Mouse (Mus musculus): ENCODE measurements at regions not wholly inside any gene's neighbourhood (a gene's known extent, or its start where the extent isn't known, plus 50 kb on each side); places are given as distances from the start of the nearest gene placed in this dataset.

GRCm38 (mm10) chr1:184629194-184629593, 103.2 kb downstream of the Hlx start:
- H3K27me3 ChIP-seq, result peaks cover 15% of the 10 kb centered on the region; the same call in 1 of the 2 replicates
- no peak overlapping the region for H3K4me3 ChIP-seq (replicated peaks)
- peak overlapping the region; percentile 74 for H3K27ac ChIP-seq (replicated peaks)
- no peaks in the 10 kb centered on the region for H3K36me3 ChIP-seq (replicated peaks)
- peak; percentile 80 for ATAC-seq (ENCODE audit: insufficient read depth)
- no peaks in the 10 kb centered on the region for H3K9me3 ChIP-seq (replicated peaks)
- no peak overlapping the region for H3K4me2 ChIP-seq
- WGBS (ENCODE audit: insufficient replicate concordance), result 55% methylated on average over 9 of the region's 9 CpGs
- no peak overlapping the region for H3K9ac ChIP-seq
- peaks cover 46% of the 10 kb centered on the region for H3K4me1 ChIP-seq (replicated peaks)

- Histone ChIP-seq H3K9me3 (replicated peaks) (no peaks in the 10 kb centered on the region), H3K9ac (no peak overlapping the region), H3K4me2 (no peak overlapping the region), H3K4me3 (replicated peaks) (no peak overlapping the region), H3K36me3 (replicated peaks) (no peaks in the 10 kb centered on the region), H3K27ac (replicated peaks) (peak overlapping the region; percentile 74), H3K27me3 (peaks cover 15% of the 10 kb centered on the region; the same call in 1 of the 2 replicates), H3K4me1 (replicated peaks) (peaks cover 46% of the 10 kb centered on the region)
- 68% methylated on average over 3 of the region's 3 CpGs for WGBS (ENCODE audit: insufficient replicate concordance)
- peak; percentile 27; the same call in 1 of the 2 replicates for ATAC-seq (ENCODE audit: insufficient read depth)
Observed at GRCm38 (mm10) chr1:184628566-184629168, 103.8 kb downstream of the Hlx start.

- no peaks in the 10 kb centered on the region for H3K9me3 ChIP-seq (replicated peaks)
- H3K27me3 ChIP-seq, result peaks cover 32% of the 10 kb centered on the region
- WGBS (ENCODE audit: insufficient replicate concordance), result 75% methylated on average over 3 of the region's 3 CpGs
- H3K27ac ChIP-seq (replicated peaks), result no peak overlapping the region
- no peaks in the 10 kb centered on the region for H3K36me3 ChIP-seq (replicated peaks)
- no peak for ATAC-seq (ENCODE audit: insufficient read depth)
- no peak overlapping the region for H3K4me3 ChIP-seq (replicated peaks)
- H3K4me2 ChIP-seq, result no peak overlapping the region
- peaks cover 7% of the 10 kb centered on the region for H3K4me1 ChIP-seq (replicated peaks)
- H3K9ac ChIP-seq, result no peak overlapping the region
Observed at GRCm38 (mm10) chr1:184622462-184622861, 110.0 kb downstream of the Hlx start.

- 62% methylated on average over 15 of the region's 15 CpGs for WGBS (ENCODE audit: insufficient replicate concordance)
- Histone ChIP-seq H3K4me2 (peak overlapping the region; percentile 5; the same call in 1 of the 2 replicates), H3K27ac (replicated peaks) (no peak overlapping the region), H3K4me3 (replicated peaks) (no peak overlapping the region), H3K9me3 (replicated peaks) (no peaks in the 10 kb centered on the region), H3K36me3 (replicated peaks) (no peaks in the 10 kb centered on the region), H3K9ac (no peak overlapping the region), H3K4me1 (replicated peaks) (peaks cover 7% of the 10 kb centered on the region), H3K27me3 (peaks cover 32% of the 10 kb centered on the region)
- no peak for ATAC-seq (ENCODE audit: insufficient read depth)
Observed at GRCm38 (mm10) chr1:184621950-184622349, 110.5 kb downstream of the Hlx start.

GRCm38 (mm10) chr1:184617853-184618454, 114.5 kb downstream of the Hlx start:
- Histone ChIP-seq H3K4me3 (replicated peaks) (no peak overlapping the region), H3K9me3 (replicated peaks) (no peaks in the 10 kb centered on the region), H3K9ac (no peak overlapping the region), H3K4me1 (replicated peaks) (no peaks in the 10 kb centered on the region), H3K4me2 (no peak overlapping the region), H3K27ac (replicated peaks) (no peak overlapping the region), H3K36me3 (replicated peaks) (no peaks in the 10 kb centered on the region), H3K27me3 (peaks cover 15% of the 10 kb centered on the region)
- 47% methylated on average over 8 of the region's 8 CpGs for WGBS (ENCODE audit: insufficient replicate concordance)
- ATAC-seq (ENCODE audit: insufficient read depth), result no peak

- H3K27ac ChIP-seq (replicated peaks), result no peak overlapping the region
- no peaks in the 10 kb centered on the region for H3K4me1 ChIP-seq (replicated peaks)
- no peak for ATAC-seq (ENCODE audit: insufficient read depth)
- no peaks in the 10 kb centered on the region for H3K9me3 ChIP-seq (replicated peaks)
- whole genome bisulfite sequencing (ENCODE audit: insufficient replicate concordance), result 23% methylated on average over 3 of the region's 3 CpGs
- peaks cover 5% of the 10 kb centered on the region for H3K27me3 ChIP-seq
- H3K4me2 ChIP-seq, result no peak overlapping the region
- no peaks in the 10 kb centered on the region for H3K36me3 ChIP-seq (replicated peaks)
- no peak overlapping the region for H3K4me3 ChIP-seq (replicated peaks)
- no peak overlapping the region for H3K9ac ChIP-seq
Observed at GRCm38 (mm10) chr1:184615991-184616390, 116.4 kb downstream of the Hlx start.

GRCm38 (mm10) chr1:184614699-184615415, 117.6 kb downstream of the Hlx start:
- Histone ChIP-seq H3K27ac (replicated peaks) (no peak overlapping the region), H3K4me3 (replicated peaks) (no peak overlapping the region), H3K4me2 (no peak overlapping the region), H3K27me3 (peaks cover 5% of the 10 kb centered on the region), H3K9ac (no peak overlapping the region), H3K36me3 (replicated peaks) (no peaks in the 10 kb centered on the region), H3K9me3 (replicated peaks) (no peaks in the 10 kb centered on the region), H3K4me1 (replicated peaks) (no peaks in the 10 kb centered on the region)
- ATAC-seq (ENCODE audit: insufficient read depth), result no peak
- 55% methylated on average over 21 of the region's 21 CpGs for WGBS (ENCODE audit: insufficient replicate concordance)

GRCm38 (mm10) chr1:184612880-184613279, 119.5 kb downstream of the Hlx start:
- 62% methylated on average over 4 of the region's 4 CpGs for WGBS (ENCODE audit: insufficient replicate concordance)
- H3K27ac ChIP-seq (replicated peaks), result no peak overlapping the region
- ATAC-seq (ENCODE audit: insufficient read depth), result no peak

GRCm38 (mm10) chr1:184608938-184609337, 123.5 kb downstream of the Hlx start:
- Histone ChIP-seq H3K27me3 (0 out of 2 replicates have a peak, but pooled peaks cover 4% of the 10 kb centered on the region), H3K4me1 (replicated peaks) (no peaks in the 10 kb centered on the region), H3K4me2 (no peak overlapping the region), H3K36me3 (replicated peaks) (no peaks in the 10 kb centered on the region), H3K4me3 (replicated peaks) (no peak overlapping the region), H3K9ac (no peak overlapping the region), H3K27ac (replicated peaks) (no peak overlapping the region), H3K9me3 (replicated peaks) (no peaks in the 10 kb centered on the region)
- no peak for ATAC-seq (ENCODE audit: insufficient read depth)
- WGBS (ENCODE audit: insufficient replicate concordance), result 65% methylated on average over 5 of the region's 5 CpGs

More at GRCm38 (mm10) chr1:184612880-184613279, 119.5 kb downstream of the Hlx start:
- H3K4me1 ChIP-seq (replicated peaks), result no peaks in the 10 kb centered on the region
- H3K36me3 ChIP-seq (replicated peaks), result no peaks in the 10 kb centered on the region
- H3K4me2 ChIP-seq, result no peak overlapping the region
- no peaks in the 10 kb centered on the region for H3K9me3 ChIP-seq (replicated peaks)
- no peak overlapping the region for H3K9ac ChIP-seq
- H3K4me3 ChIP-seq (replicated peaks), result no peak overlapping the region
- peaks cover 5% of the 10 kb centered on the region for H3K27me3 ChIP-seq

- no peak overlapping the region for H3K4me2 ChIP-seq
- WGBS (ENCODE audit: insufficient replicate concordance), result 65% methylated on average over 2 of the region's 2 CpGs
- H3K9ac ChIP-seq, result no peak overlapping the region
- ATAC-seq (ENCODE audit: insufficient read depth), result no peak
- 0 out of 2 replicates have a peak, but pooled peaks cover 4% of the 10 kb centered on the region for H3K27me3 ChIP-seq
- H3K9me3 ChIP-seq (replicated peaks), result no peaks in the 10 kb centered on the region
- no peaks in the 10 kb centered on the region for H3K36me3 ChIP-seq (replicated peaks)
- H3K4me3 ChIP-seq (replicated peaks), result no peak overlapping the region
- H3K4me1 ChIP-seq (replicated peaks), result no peaks in the 10 kb centered on the region
- H3K27ac ChIP-seq (replicated peaks), result no peak overlapping the region
Observed at GRCm38 (mm10) chr1:184608338-184608737, 124.1 kb downstream of the Hlx start.

- H3K9me3 ChIP-seq (replicated peaks), result no peaks in the 10 kb centered on the region
- no peaks in the 10 kb centered on the region for H3K36me3 ChIP-seq (replicated peaks)
- H3K9ac ChIP-seq, result no peak overlapping the region
- H3K27ac ChIP-seq (replicated peaks), result no peak overlapping the region
- no peak overlapping the region for H3K4me2 ChIP-seq
- no peaks in the 10 kb centered on the region for H3K4me1 ChIP-seq (replicated peaks)
- WGBS (ENCODE audit: insufficient replicate concordance), result 64% methylated on average over 8 of the region's 8 CpGs
- no peak for ATAC-seq (ENCODE audit: insufficient read depth)
- H3K27me3 ChIP-seq, result 0 out of 2 replicates have a peak, but pooled peaks cover 4% of the 10 kb centered on the region
- H3K4me3 ChIP-seq (replicated peaks), result no peak overlapping the region
Observed at GRCm38 (mm10) chr1:184606541-184606940, 125.9 kb downstream of the Hlx start.
